Comparison of ENCODE assay signal across 10 mouse cellular contexts in genomic region chr5:66326395-66326794, GRCm38 (mm10).
DNase-seq lines count a peak whose midpoint lies in the region; ATAC-seq and TF ChIP-seq lines count a peak whose summit lies in the region.
"Had no signal": no experiment of that assay in that cellular context is flagged by ENCODE, and none has a peak within 500 bp of the region (broad histone marks: within the 10 kb centered on the region; RNA-seq: fewer than 3 reads in every experiment).

No protein-coding gene starts in this region.

- H3K27me3 ChIP-seq in forebrain, embryonic 15.5 days: no peaks in the 10 kb centered on the region
- no peaks in the 10 kb centered on the region for H3K27me3 ChIP-seq in forebrain, embryonic 12.5 days
- H3K27me3 ChIP-seq in Patski: no peaks in the 10 kb centered on the region
- no peaks in the 10 kb centered on the region for H3K27me3 ChIP-seq in hindbrain, embryonic 10.5 days (ENCODE audit: insufficient read depth, poor library complexity, severe bottlenecking)
- H3K27me3 ChIP-seq: neural tube, embryonic 12.5 days had no signal

- TF ChIP-seq CTCF in lung, adult 2 months (IDR thresholded peaks at IDR 0.05; ENCODE audit: insufficient read depth, low read length): peak; percentile 86
- peak; percentile 98 for TF ChIP-seq CTCF in Patski (IDR thresholded peaks at IDR 0.05)

- H3K4me2 ChIP-seq in forebrain, embryonic 15.5 days (replicated peaks): no peak overlapping the region
- H3K4me2 ChIP-seq in forebrain, embryonic 12.5 days: no peak overlapping the region
- H3K4me2 ChIP-seq: neural tube, embryonic 12.5 days had no signal

- peaks cover 38% of the 10 kb centered on the region for H3K4me1 ChIP-seq in forebrain, embryonic 15.5 days
- peaks cover 25% of the 10 kb centered on the region for H3K4me1 ChIP-seq in forebrain, embryonic 12.5 days
- no peaks in the 10 kb centered on the region for H3K4me1 ChIP-seq in lung, adult 2 months (ENCODE audit: control insufficient read depth, insufficient read depth, low read length)
- peaks cover 28% of the 10 kb centered on the region for H3K4me1 ChIP-seq in hindbrain, embryonic 10.5 days (replicated peaks)

- DNase-seq in lung, adult 2 months: no peak
- DNase-seq in lung, postnatal 25 days (ENCODE audit: low spot score): no peak
- no peak for DNase-seq in Patski (ENCODE audit: low read depth, low spot score)
- peak; percentile 27 to 36 for DNase-seq in natural killer cell, adult 2 months (ENCODE audit: low spot score in 2 of 2)
- no peak for DNase-seq in hindbrain, embryonic 10.5 days (ENCODE audit: low spot score)
- DNase-seq in cerebellum, adult 8-10 months: no peak

- no peaks in the 10 kb centered on the region for H3K9me3 ChIP-seq in forebrain, embryonic 15.5 days
- 0 out of 2 replicates have a peak, but pooled peaks cover 2% of the 10 kb centered on the region for H3K9me3 ChIP-seq in forebrain, embryonic 12.5 days
- no peaks in the 10 kb centered on the region for H3K9me3 ChIP-seq in hindbrain, embryonic 10.5 days
- H3K9me3 ChIP-seq: neural tube, embryonic 12.5 days had no signal

- 0 out of 2 replicates have a peak overlapping the region, but pooled peaks have one; percentile 17 for H3K27ac ChIP-seq in forebrain, embryonic 15.5 days (replicated peaks)
- H3K27ac ChIP-seq in forebrain, embryonic 12.5 days: no peak overlapping the region
- no peak overlapping the region for H3K27ac ChIP-seq in hindbrain, embryonic 10.5 days
- H3K27ac ChIP-seq: macrophage; neural tube, embryonic 12.5 days had no signal

- in situ Hi-C loops in Patski (cut with MboI; ENCODE audit: low pct_unique_long_range_greater_than_20kb): no loop called here

- ATAC-seq in forebrain, embryonic 15.5 days (replicated peaks): no peak
- no peak for ATAC-seq in forebrain, embryonic 12.5 days (ENCODE audit: low FRiP score)
- no peak for ATAC-seq in Patski

- POLR2A ChIA-PET in Patski (lab: Charles Lee): no interaction called here

- CTCF ChIA-PET in Patski (lab: Charles Lee): interaction anchor here (0.8 to 4.3 kb wide), 21 partner anchors 9 to 352 kb away, joined by 3 to 30 read pairs (median 5); no protein-coding TSS in a partner anchor

- no peak for TF ChIP-seq POLR2A in lung, adult 2 months (IDR thresholded peaks at IDR 0.05; ENCODE audit: borderline replicate concordance, extremely low read depth, low read depth, low read length)

- WGBS in forebrain, embryonic 15.5 days: 80% methylated on average over 7 of the region's 7 CpGs
- 78% methylated on average over 7 of the region's 7 CpGs for WGBS in forebrain, embryonic 12.5 days
- 74% methylated on average over 7 of the region's 7 CpGs for WGBS in lung, adult 2 months
- 80% methylated on average over 7 of the region's 7 CpGs for WGBS in hindbrain, embryonic 10.5 days

- no peak overlapping the region for H3K9ac ChIP-seq in forebrain, embryonic 15.5 days (replicated peaks)
- H3K9ac ChIP-seq in forebrain, embryonic 12.5 days: no peak overlapping the region
- H3K9ac ChIP-seq: neural tube, embryonic 12.5 days had no signal

- H3K36me3 ChIP-seq in forebrain, embryonic 15.5 days: no peaks in the 10 kb centered on the region
- no peaks in the 10 kb centered on the region; the same call in 1 of the 2 replicates for H3K36me3 ChIP-seq in forebrain, embryonic 12.5 days (replicated peaks)
- H3K36me3 ChIP-seq in hindbrain, embryonic 10.5 days: no peaks in the 10 kb centered on the region

- no peak overlapping the region for H3K4me3 ChIP-seq in forebrain, embryonic 15.5 days
- H3K4me3 ChIP-seq in forebrain, embryonic 12.5 days (replicated peaks): no peak overlapping the region
- no peak overlapping the region for H3K4me3 ChIP-seq in lung, adult 2 months (replicated peaks; ENCODE audit: extremely low read depth, low read depth, low read length)
- H3K4me3 ChIP-seq in hindbrain, embryonic 10.5 days: no peak overlapping the region
- H3K4me3 ChIP-seq: neural tube, embryonic 12.5 days had no signal

Comparison
In these comparisons a context has a peak if more than half of its experiments do, and no peak if none do; other contexts are left out.
1. DNase-seq: peak in natural killer cell, adult 2 months (2 of 2); none in lung, adult 2 months (single experiment), lung, postnatal 25 days (single experiment), Patski (single experiment), hindbrain, embryonic 10.5 days (single experiment) and cerebellum, adult 8-10 months (single experiment).